Mouse (Mus musculus) embryo, embryonic 11 days (tissue): ENCODE results near the gene Ist1.

Source experiments
- DNase-seq: peaks from one replicate; pipeline ENCODE4 v3.0.0-alpha.2; 2015

Gene Ist1

GRCm38 (mm10) chr8:109693146-109693900, at the start of gene Ist1:
Gene Ist1, minus strand, starts transcription at chr8:109693260.
- peak; percentile 100 for DNase-seq

DNA sequence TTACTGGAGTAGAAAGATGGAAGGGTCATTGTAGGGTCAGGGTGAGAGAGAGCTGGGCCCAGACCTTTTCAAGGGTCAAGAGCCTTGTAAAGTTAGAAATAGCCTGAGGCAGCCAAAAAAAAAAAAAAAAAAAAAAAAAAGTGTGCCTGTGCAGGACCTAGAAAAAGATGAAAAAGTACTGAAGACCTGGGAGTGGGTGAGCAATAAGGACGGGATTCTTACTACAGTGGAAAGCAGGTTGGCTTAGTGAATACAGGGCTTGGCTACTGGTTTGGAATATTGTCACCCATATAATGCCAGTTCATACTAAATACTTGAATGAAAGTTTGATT, 45.0 kb upstream of the Ist1 start:
- DNase-seq = no peak

DNA sequence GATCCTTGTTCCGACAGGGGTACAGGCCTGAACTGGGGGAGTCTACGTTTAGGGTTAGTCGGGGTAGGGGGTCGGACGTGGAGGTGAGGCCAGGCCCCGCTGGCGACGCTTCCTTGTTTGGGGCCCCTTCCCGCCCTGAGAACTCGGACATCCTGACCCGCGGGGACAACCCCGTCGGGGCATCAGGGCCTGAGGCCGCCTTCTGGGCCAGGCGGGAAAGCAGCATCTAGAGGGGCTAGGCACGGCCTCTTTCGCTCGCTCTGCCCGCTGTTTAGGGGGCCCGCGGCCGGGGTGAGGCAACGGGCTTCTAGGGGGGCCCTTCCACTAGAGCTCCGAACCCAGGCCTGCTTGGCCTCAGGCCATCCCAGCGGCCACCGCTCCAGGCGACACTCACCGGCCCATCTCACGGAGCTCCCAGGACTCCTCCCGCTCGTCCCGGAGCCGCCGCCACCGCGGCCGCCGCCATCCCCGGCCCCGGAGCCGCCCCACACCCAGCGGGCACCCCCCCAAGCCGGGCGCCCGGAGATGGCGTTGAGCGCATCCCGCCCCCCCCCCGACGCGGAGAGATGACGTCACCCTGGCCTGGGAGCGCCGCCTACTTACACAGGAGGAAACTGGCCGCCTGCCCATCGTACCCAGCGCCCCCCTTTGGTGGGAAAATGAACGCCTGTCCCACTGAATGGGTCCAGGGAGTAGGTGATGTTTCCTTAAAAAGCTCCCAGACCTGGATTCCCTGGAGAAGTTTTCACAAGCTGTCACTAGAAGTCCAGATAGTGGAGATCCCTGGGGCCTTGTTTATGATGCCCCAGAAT, 44.4 kb upstream of the Ist1 start, which contains the start of gene Atxn1l:
TSS of gene Atxn1l (minus strand) at position 503 of the 812 bp plus-strand sequence.
- peak; percentile 92 for DNase-seq

- DNase-seq = no peak
Measured at GRCm38 (mm10) chr8:109736819-109737218, 43.8 kb upstream of the Ist1 start.

DNA sequence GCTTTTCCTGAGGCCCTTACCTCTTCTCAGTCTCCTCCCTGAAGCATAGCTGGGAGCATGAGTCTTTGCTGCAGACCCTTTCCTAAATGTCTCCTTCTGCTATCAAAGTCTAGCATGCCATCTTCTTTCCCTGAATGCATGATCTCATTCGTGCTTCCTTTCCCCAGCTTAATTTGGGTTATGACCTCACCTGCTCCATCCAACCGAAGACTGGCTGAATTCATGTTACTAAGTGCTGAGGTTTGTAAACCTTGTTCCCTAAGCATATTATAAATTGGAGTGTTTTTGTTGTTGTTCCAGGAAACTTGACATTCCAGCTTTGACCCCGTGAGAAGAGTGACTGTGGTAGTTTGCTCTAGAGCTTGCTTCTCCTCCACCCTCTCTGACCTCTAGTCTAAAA, 41.0 kb upstream of the Ist1 start:
- DNase-seq = no peak

- no peak for DNase-seq
Measured at GRCm38 (mm10) chr8:109731012-109731411, 38.0 kb upstream of the Ist1 start.

- DNase-seq = no peak
Measured at GRCm38 (mm10) chr8:109725106-109725505, 32.0 kb upstream of the Ist1 start.

GRCm38 (mm10) chr8:109714961-109715360, 21.9 kb upstream of the Ist1 start:
- no peak for DNase-seq

DNA sequence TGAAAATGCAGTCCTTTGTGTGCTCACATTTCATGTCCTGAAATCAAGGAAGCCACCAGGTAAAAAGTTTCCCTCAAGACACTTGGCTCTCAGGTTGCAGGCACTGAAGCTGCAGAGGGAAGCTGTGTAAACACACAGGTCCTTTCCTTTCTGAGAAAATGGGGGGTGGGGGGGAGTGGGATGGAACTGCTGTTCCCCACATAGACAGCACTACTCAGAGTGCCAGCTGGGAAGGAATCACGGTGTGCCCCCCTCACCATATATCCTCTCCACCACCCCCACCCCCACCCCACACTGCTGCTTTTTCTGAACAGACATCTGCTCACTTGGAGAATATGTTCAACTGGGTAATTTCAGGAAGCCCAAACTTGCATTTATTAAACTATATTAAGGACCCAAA, 19.5 kb upstream of the Ist1 start:
- no peak for DNase-seq

- DNase-seq = no peak
Measured at GRCm38 (mm10) chr8:109707921-109708320, 14.9 kb upstream of the Ist1 start.

DNA sequence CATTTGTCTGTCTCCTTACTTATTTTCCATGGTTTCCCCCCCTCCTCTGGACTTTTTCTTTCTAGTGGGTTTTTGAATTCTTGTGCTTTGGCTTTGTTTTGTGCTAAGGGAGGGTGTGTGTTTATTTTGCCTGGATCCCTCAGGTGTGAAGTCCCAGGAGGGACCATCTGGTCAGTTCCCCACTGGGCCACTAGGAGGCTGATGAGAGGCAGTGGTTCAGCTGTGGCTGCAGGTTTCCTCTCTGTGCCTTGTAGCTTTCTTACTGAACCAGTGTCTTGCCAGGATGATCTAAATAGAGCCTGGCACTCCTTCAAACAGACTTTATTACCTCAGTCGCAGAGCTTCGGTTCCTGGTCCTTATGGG, 13.8 kb upstream of the Ist1 start:
- DNase-seq = peak; percentile 82

DNA sequence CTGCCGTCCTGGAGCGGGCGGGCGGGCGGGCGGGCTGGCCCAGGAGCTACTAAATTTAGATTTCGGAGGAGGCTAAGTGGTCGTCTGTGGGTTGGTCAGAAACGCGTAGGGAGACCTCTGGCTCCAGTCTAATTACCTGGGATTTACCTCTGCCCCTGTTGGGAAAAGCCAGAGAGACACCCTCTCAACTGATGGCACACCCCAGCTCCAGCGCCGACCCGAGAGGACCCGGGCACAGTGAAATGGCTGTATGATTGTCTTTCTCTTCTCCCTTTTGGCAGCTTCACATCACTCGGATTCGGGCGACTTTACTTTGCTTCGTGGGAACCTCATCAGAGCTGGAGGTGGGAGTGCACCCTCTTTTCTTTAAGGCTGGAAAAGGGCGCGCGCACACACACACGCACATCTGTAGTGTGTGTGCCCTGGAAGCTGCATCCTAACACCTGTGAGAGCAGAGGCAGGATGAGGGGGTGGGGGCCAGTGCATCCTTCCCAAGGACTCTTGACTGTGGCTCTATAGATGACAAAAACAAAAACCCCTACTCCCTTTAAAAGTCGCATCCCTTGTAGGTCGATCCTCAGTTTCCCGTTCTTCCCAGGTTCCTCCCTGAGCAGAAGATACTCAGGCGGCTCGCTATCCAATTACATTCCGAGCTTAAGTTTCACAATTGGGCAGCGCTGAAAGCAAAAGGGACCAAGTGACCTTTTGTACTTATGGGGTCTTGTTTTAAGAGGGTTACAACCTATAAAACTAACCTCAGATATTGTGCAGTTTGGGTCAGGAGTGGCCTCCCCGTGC, 13.2 kb upstream of the Ist1 start:
- peak; percentile 43 for DNase-seq

DNA sequence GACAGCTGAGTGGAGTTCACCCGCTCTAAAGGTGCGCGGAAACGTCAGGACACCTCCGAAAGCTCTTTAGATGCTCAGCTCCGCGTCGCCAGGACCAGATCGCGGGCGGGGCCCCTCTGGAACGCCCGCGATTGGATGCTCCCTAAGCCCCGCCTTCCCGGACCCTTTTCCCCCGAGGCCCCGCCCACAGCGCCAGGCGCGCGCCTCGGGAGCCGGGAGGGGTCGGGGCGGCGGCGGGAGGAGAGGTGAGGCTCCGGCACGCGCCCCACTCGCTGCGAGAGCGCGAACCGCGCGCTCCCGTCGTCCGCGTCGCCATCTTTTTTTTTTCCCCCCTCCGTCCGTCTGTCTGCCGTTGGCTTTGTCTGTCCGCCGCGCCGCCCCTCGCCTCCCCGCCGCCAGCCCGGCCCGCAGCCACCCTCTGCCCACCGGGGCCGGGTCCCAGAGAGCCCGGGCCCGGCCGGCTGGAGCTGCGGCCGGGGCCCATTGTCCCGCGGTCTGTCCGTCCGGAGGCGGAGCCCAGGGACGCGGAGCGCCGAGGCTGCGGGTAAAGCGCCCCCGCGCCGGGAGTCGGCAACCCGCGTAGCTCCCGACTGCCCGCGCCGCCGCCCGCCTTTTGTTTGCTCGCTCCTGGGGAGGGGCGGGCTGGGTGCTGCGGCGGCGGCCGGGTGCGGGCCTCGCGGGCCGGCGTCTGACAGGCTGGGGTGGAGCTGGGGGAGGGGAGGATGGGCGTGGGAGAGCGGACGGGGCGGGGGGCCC, 12.4 kb upstream of the Ist1 start, which contains the start of gene Zfp821:
TSS of gene Zfp821 (plus strand) at position 227 of the 756 bp plus-strand sequence.
- peak; percentile 99 for DNase-seq

DNA sequence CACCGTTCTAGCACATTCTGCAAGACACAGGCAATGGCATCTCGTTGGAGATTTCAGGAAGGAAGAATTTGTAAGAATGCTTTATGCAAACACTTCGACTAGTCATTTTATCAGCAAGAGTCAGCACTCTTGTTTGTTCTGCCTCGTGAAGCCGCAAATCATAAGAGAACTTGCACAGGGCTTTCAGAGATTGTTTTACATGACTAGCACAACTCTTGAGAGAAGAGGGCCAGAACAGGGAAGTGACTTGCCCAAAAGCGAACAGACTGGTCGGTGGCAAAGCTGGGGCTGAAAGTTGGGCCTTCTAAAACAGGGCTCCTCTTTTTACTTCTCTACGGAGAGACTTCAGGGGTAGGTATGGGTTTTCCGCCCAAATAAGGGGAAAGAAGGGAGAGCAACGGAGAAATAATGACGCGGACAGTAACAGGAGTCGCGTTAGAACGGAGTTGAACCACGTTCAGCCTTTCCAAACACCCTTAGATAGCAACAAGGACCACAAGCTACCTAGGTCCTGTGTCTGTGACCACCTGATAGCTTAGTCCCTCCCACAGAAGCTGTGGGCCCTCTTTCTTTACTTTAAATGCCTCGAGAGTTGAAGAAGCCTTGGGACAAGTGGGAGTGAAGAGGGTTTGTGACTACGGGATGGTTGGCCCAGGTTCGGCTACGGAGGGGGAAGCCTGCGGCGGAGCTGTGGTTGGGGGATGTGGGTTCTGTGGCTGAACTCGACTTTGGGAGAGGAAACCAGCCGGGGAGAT, 11.7 kb upstream of the Ist1 start:
- no peak for DNase-seq

DNA sequence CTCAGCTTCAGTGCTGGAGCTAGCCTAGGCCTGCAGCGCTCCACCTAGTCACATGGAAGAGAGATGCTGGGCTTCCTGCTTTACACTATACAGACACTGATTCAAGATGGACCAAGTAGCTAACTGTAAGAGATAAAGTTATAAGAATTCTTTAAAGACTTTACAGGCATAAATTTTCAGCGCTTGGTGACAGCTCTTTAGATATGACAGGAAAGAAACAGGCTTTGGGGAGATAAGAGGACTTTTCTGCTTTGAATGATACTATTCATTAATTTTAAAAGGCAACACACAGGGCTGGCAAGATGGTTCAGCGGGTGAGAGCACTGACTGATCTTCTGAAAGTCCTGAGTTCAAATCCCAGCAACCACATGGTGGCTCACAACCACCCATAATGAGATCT, 5.4 kb upstream of the Ist1 start:
- DNase-seq = no peak

DNA sequence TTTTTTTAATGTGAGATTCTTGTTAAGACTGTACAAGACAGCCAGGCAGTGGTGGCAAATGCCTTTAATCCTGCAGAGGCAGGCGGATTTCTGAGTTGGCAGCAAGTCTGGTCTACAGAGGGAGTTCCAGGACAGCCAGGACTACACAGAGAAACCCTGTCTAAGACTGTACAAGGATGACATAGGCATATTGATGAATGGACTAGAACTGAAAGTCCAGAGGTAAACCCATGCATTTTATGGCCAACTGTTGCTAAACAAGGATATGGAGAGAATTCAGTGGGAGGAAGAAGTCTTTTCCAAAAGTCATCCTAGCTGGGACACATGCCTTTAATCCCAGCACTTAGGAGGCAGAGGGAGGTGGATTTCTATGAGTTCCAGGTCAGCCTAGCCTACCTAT, 4.7 kb upstream of the Ist1 start:
- no peak for DNase-seq

DNA sequence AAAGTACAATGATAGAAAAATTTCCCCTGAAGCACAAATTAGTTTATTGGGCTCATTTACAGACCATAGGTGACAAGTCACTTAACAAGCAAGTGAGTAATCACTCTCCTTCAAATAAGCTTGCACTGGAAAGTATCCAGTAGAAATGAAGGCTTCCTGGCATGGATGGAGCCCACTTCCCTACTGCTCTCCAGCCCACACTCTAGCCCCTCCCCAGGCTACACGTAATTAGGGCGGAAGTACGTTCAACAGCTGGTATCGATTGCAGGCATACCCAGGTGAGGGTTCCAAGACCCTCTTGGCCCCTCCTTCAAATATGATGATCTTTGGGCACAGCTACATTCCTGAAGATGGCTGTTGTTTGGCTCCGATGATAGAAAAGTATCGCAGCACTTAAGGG, 1.1 kb upstream of the Ist1 start:
- DNase-seq = no peak

DNA sequence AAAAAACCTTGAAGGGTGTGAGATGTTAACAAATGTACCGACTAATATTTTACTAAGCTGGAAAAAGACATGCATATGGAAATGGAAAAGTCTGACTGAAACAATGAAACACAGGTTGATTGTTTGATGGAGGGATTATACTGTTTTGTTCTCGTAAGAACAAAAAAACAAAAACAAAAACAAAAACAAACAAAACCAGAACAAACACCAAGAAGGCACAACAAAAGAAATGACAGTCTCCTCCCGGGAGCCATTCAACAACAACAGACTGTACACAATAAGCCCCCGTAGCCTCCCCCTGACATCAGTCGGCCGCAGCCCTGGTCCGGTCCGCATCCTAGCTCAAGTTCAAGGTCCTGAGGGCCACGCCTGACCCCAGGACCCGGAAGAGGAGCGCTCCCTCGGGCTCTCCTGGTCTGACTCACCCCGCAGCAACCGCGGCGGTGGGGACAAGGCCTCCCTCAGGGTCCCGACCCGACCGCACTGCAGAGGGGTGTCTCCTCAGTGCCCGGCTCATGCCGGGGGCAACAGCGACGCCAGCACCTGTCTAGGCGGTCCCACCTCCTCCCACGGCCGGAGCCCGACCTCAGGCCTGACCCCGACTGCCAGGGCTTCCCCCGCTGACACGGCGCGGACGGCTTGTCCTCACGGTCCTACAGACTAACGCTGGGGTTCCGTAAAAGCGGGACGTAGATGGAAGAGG, 466 bp downstream of the Ist1 start:
- peak; percentile 59 for DNase-seq

DNA sequence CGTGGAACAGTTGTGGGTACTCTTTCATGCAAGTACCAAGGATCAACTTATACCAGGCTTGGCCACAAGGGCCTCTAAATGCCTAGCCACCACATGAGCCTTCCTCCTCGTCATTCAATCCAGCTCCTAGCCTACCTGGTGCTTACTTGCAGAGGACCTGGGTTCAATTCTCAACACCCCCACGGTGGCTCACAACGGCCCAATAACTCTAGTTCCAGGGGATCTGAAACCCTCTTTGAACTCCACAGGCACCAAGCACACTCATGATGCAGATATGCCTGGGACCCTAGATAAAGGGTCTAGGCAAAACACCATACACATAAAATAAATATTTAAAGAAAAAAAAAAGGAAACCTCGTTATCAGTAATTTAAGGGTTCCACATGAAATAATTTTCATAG, 1.3 kb downstream of the Ist1 start:
- peak; percentile 49 for DNase-seq

- no peak for DNase-seq
Measured at GRCm38 (mm10) chr8:109687248-109687647, 5.8 kb downstream of the Ist1 start.

DNA sequence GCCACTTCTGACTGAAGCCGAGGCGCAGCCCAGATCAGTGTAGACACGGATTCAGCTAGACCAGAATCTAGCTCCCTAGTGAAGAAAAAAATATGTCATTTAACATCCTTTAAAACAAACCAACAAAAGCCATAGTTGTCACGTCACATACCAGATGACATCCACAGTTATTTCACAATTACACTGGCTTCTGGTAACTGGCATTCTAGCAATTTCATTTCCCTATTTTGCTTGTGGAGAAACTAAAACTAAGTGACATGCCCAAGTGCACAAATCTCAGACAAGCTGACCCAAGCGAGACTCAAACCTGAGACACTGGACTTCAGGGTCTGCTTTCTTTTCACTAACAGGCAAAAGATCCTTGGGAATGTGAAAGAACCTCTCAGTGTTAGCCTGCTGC, 10.9 kb downstream of the Ist1 start:
- no peak for DNase-seq
